Mouse (Mus musculus) kidney, postnatal 36 days (tissue): ENCODE results near the gene Palld.

Source experiments
- DNase-seq, 2 experiments: peaks; one replicate each; pipeline ENCODE4 v3.0.0; 2021 to 2022; ENCODE audit warnings: mixed read lengths in 2 of 2

The Palld gene

DNA sequence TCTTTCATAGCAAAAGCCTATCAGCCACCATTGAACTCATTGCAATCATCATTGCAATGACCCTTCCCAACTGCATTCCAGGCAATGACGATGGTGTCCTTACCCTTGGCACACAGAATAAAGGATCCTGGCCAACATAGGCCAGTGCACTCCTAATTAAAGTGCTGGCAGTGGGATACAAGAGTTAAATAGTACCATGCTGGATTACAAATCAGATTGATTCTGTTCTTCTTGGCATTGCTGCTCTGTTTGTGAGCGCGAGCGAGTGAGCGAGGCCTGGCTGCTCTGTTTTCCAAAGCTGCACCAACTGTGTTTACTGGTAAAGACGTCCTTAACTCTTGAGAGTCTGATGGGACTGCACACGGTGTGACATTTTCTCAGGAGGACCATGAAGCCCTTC is 37.1 kb downstream of the Palld start:
- DNase-seq: peak in 1 of 2 experiments; percentile 1

DNA sequence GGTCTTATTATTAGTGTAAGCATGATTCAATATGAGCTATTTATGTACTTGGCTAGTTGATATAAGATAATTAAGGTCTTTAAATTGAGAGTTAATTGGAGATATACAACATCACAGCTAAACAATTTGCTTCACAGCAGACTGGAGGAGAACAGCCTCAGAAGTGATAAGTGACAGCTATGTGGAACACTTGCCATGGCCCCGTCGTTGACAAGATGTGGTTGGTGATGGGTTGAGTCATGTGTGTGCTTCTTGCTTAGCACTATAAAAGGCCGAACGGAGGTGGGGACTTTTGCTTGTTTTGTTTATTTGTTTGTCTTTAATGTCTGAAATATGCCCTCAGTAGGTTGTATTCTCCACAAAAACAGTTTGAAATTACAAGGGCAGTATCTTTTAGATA is 51.2 kb downstream of the Palld start:
- DNase-seq: no peak

DNA sequence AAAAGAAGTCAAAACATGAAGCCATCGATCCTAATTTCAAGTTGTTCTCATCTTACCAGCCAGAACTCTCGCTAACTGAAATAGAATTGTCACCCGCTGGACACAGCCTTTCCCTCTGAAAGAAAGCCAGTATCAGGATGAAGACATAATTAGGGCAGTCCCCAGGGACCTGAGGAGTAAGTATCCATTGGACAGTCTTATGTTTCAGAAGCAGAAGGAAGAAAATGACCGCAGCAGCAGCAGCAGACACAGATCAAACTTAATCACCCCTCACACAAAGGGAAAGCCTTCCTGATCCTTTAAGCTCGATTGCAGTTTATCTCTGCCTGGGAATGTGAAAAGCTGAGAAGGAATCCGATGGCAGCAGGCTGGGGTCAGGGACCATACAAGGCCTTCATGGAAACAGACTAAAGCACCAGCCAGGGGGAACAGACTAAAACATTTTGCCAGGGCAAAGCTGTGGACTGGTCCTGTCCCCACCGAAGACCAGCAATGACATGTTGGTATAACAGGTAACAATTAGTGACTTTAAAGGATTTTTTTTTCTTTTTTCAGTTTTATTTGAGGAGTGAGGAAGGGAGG is 53.8 kb downstream of the Palld start:
- DNase-seq: peak; percentile 8 to 18

DNA sequence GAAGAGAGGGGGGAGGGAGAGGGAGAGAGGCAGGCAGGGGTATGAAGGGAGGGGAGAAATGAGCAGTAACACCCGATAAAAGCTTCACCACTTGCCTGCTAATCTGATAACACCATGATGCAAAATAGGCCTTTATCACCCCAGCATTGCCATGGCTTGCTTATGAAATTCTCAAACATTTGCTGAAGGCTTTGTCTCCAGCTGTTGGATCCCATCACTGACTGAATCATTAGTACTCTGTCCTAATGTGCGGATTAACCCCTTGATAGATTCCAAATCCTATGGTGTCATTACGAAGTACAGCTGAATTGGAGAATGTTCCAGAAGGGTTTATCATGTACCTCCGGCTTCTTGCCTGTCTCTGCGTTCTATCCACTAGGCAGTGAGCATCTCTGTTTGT is 55.0 kb downstream of the Palld start:
- no peak for DNase-seq

DNA sequence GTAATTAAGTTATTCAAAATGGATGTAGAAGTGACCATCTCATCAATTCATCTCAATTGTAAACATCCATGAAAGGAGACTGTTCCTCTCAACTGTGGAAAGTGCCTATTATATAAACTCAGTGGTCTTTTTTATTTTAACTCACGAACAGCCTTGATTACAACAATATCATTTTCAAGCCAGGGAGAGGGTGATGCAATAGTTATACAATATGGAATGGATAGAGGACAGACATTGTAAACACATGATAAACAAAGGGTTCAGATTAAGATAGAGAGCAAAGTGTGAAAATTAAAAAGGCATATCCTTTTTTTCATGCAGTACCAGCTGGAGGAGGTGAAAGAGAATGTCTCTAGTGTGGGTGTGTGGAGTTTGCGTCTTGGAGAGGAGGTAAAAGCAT is 57.5 kb downstream of the Palld start:
- DNase-seq: no peak

DNA sequence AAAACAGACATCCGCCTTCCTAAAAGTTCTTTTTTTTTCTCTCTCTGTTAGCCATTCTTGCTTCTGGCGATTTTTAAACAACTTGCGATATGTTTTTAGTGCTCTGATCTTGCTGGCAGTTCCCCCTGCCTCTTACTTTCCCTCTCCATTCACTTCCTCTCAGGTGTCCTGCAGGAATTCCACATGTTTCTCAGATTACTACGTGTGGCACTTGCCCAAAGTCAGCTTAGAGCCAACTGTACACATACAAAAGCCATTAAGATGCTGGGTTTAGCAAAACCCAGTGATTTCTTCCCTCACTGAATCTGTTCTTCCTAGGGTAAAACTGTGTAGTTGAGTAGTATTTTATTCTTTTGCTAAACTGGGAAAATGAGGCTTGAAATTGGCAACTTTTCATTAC is 57.9 kb downstream of the Palld start:
- DNase-seq: no peak

DNA sequence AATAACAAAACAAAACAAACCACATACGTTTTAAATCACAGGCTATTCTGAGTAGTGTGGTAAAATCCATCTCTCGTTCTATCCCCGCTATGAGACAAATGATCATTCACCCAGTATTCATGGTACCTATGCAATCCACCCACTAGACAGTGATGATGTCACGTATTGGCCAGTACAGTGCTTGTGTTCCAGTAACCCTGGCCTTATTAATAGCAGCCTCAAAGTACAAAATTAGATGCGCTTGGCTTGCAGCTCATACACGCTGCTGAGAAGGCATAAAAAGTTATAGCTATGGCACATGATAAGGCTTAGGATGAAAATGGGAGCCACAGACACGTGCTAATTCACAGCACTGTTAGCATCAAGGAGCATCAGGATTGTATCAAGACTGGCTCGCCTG is 58.7 kb downstream of the Palld start:
- no peak for DNase-seq

DNA sequence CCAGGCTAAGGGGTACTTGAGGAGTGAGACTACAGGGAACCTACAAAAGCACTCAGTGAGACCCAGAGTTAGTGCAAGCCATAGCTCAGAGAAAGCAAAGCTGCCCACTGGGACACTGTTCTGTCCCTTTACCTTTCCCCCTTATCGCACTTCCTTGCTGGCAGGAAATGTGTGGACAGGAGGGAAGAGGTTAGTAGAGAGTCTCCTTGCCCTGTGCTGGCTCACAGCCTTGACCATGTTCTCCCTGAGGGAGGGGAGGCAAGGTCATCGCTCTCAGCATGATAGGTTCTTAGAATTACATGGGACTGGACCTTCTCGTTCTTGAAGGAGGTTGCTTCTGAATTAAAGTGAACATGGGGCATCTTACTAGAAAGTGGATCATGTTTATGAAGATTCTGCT is 69.3 kb downstream of the Palld start:
- DNase-seq: no peak

DNA sequence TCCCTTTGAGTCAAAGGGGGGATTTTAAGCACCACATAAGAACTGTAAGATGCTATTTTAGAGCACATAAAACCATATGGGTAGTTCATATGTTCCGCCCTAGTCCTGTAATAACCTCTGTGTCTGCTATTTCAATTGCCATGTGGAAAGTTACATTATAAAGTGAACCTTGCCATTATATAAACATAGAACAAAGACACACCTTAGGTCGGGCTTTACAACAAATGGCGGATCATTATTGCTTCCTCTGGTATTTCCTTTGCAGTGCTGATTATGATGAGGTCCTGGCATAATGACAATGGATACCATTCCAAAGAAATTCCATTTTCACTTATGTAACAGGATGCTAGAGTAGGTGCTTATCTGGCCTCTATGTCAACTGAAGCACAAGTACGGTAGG is 70.5 kb downstream of the Palld start:
- no peak for DNase-seq

DNA sequence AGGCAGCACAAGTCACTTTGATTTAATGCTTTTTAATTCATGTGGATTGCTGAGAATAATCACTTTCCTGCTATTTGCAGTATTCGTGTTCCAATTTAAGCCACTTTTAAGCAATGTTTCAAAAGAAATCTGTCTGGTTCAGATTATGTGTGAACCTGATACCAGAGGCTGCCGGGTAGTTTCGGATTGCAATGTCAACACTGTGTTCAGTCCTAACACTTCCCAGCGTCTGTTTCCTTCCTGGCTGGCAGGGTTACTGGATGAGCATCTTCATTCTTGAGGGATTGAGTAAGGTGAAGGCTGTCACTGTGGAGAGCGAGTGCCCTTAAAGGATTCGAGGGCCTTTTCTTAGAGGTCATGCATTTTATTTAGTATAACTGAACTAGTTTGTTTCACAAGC is 71.7 kb downstream of the Palld start:
- peak in 1 of 2 experiments; percentile 5 for DNase-seq

DNA sequence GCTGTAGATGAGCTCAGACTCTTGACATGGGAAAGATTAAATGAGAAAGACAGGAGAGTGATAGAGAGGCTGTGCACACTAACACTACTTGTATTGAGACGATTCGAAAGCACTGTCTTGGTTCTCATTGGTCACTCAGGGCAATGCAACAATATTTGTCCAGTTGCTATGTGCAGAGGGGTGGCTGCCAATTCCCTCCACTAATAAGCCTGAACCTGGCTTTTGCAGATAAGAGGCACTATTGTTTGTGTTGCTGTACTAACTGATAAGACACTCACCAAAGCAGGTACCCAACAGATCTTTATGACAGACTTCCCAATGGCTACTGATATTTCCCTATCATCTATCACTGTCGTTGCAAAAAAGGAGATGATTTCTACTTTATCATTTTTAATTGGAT is 77.9 kb downstream of the Palld start:
- no peak for DNase-seq

DNA sequence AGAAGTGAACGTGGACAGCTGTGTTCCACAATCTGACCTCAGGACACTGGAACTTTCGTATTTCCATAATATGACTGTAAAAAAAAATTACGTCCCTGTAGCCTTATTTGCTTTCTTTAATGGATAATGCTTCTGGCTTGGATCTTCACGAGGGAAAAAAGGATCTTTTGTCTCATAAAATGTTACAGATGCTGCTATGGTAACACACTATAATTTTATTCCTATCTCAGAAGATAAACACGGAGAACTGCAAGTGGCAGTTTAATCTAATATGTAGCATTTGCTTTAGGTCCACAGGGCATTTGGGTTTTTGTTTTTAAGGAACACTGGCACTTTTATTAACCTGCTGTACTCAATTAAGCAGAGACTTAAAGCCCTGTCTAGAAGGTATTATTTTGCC is 79.3 kb downstream of the Palld start:
- no peak for DNase-seq

DNA sequence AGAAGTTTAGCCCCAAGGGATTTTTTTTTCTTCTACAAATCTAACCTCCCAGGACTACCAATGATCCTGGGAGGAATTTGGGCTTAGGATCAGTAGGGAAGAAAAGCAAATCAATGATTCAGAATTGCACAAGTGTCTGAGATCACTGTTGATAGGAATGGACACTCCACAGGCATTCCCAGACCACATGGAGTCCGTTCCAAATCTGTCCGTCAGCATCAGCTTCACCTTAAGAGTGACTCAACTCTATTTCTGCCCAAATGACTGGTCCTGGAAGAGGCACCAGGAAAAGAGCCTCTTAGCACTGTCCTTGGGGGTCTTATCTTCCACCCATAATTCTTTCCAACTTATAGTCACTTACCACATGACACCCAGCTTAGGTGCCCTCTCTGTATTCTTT is 98.7 kb downstream of the Palld start:
- DNase-seq: no peak

DNA sequence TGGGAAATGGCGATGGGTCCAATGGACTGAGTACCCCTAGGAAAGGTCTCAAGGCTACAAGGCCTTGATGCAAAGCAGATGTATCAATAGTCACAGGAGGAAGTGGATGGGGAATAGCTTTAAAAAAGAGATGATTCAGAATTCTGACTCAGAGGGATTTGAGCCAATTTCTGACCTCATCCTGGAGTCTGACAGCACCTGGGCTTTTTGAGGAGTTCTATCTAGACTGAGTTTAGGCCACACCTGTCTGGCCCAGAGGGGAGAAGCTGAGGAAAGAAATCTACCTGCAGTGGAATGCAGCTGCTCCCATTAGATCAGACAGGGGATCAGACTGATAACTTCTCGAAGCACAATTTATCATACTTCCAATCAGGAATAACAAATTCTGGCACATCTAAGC is 99.7 kb downstream of the Palld start:
- no peak for DNase-seq

DNA sequence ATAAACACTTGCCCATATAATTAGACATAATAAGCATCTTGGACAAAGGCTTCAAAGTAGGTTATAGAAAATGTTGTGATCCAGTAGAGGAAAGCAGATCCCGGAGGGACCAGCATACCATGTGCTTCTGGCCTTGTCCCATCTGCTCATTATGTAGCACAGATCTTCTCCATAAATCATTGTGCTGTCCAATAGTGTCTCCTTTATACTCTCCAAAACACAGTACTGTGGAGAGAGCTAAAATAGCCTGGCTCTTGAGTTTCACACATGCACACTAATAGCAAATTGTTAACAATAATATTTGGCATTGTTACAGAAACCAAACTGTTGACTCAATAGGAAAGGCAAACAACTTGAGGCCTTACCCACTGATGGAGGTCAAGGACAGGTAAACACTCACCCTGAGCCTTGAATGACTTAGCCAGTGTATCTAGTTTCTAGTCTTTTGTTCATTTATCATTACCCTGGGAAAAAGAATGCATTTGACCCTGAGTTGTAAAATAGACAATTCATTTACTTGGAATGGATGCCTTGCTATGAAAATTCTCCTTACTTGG is 105.0 kb downstream of the Palld start:
- DNase-seq: no peak

DNA sequence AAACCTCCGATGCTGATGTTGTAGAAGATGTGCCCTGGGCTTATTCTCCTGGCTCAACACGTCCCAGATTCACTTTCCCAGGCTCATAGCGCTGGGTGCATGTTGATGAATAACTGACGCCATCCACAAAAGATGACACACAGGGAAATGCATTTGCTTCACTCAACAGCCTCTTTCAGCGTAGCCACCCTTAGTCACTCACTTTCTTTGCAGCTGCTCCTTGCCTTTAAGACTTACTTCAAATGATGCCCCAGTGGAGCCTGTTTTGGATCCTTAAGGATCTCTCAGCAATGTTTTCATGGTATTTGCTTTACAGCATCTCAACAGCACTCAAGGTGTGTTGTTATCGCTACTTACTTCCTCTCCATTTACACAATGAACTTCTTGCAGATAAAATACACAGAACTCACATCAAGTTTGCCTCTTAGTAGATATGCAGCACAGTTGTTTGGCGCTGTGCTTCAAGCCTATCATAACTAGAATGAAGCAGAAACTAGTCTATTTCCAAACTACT is 105.9 kb downstream of the Palld start:
- DNase-seq: no peak

DNA sequence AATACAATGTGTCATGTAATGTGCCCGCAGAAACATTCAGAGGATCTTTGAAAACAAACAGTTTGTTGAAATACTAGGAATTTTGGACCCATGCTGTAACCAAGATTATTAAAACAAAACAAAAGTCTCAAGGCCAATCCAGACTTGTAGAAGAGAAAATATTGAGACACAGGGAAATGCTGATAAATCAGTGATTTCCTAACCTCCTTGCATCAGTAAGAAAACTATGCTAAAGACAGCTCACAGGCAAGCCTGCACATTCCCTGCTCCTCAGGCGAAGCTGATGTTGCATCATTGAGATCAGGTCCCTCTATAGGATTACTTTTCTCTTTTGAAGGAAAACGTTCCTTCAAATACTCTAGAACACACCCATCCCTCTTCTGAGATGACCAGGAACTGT is 112.5 kb downstream of the Palld start:
- DNase-seq: no peak

DNA sequence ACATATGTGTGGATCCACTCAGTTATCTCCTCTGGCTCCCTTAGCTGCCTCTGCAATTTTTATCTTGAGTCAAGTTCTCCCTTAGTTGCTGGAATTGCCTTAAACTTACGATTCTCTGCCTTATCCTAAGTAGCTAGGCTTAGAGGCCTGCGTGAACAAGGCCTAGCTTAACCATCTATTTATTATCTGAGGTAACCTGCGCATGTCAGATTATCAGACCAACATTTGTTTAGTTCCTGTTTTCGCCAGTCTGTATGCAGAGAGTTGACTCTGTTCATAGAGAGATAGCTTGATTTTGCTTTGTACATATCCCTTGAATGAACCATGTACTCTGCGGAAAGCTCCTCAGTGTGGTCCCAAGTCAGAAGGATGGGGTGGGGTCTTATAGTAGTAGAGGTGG is 113.2 kb downstream of the Palld start:
- no peak for DNase-seq

DNA sequence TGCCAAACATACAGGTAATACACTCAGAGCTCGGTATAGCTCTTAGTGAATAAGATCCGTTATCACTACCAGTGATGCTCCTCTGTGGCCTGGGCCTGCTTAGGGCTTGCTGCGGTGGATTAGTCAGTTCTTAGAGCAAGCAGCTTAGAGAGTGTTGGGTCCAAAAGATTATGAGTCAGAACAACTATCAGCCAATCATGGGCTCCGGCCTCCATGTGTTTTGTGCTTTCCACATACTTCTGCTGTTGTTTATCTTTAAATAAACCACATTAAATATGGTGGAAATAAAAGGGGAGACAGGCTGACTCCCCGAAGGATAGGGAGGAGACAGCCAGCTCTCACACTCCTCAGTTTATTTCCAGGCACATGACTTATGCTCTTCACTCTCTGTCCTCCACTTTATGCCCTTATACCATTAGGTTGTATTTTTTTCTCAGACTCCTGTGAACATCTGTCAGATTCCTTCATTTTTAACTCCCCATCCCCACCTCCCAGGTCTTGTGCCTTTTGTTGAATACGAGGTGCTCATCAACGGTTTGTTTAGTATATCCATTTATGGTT is 119.5 kb downstream of the Palld start:
- no peak for DNase-seq

DNA sequence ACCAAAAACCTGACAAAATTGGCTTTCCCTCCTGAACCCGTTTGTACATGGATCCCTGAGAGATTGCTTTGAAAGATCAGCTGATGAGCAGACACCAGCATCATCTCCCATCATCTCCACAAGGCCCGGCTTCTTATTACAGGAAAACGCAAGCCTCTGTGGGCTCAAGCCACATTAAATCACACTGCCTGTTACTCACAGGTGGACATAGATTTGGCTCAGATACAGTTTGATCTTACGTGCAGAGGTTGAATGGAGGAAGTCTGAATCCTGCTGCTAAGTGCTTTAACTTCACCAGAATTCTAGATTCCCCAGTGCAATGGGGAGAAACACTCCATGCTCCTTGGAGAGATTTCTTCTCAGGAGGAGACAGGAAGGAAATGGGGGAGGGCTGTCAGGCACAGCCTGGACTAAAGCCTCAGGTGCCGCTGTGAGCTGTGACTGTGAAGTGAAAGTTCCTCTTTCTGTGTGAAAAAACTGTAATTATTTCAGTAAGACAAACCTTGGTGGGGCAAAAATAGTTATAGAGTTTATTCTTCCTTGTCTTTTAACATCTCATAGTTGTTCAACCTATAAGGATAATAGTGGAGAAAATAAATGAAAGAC is 121.7 kb downstream of the Palld start:
- no peak for DNase-seq

DNA sequence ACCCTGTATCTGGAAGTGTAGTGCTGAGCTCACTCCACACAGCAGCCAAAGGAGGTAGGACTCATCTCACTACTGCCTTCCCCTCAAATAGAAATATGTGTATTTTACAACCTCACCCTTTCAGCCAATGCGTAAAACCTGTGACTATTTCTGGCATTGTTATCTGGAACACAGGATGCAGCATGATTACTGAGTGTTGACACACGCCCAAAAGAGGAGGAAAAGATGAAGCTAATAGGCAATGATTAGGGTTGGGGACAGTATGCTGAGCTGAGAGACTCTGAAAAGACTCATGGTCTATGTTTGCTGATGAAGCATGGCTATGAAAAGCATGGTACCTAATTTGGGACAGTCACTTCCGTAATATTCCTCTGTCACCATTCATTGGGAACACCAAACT is 124.3 kb downstream of the Palld start:
- DNase-seq: no peak

DNA sequence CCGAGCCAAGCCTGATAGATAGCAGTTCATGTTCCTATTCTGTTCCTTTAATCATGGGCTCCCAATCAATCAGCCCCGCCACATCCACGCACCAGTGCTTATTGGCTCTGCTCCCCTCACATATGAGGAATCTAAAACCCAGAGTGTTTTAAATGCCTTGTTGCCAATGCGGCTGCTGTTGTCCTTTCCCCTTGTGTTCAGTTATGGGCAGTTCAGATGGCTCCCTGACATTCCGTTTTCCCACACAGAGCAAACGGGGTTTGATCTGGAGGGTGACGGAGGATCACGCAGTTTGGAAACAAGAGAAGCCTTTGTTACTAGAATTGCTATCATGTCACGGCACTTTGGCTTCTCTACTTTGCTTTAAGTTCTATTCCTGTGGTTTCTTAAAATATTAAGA is 125.9 kb downstream of the Palld start:
- DNase-seq: no peak

DNA sequence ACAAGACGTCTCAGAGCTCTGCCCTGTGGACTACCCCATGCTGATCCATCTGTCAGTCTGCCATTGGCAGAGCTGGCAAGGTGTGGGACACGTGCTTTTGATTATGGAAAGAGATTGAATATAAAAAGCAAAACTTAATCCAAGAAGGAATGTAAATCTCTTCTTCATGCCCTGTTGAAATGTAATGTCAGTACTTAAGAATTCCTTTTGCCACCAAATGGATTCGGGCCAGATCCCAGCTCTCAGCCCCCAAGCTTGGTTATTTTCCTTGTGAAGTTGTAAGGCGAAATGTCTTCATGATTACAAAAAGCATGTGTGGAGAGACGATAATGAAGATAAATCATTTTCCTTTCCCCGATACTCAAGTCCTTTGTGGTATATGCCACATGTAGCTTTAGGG is 126.6 kb downstream of the Palld start:
- DNase-seq: no peak

DNA sequence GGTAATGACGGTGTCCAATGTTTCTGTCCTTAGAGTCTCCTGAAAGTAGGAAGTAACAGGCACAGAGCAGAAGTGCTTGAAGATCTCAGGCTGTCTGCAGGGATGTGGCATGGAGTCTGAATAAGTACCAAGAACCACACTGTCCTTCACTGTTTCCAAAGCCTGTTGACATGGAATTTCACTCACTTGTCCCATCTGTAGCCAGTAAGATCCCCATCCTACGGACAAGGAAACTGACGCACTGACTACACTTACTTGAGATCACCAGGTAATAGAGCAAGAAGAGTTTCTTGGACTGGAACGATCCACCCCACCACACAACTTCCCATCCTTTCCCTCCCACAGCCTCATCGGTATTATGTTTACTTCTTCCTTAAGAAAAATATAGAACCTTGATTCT is 128.3 kb downstream of the Palld start:
- DNase-seq: no peak
